Mouse (Mus musculus): ENCODE results near the gene Palld. TPM values are rescaled to one million over a fixed set of nuclear protein-coding genes. Genes with fewer than 3 reads are reported as not detected.

Gene Palld
- polyA plus RNA-seq, 1 experiment from 2014 or later = 62.3 TPM

- Histone ChIP-seq H3K9ac (ENCODE audit: low read depth, low read length) (0 out of 2 replicates have a peak overlapping the region, but pooled peaks have one; percentile 17), H3K27ac (ENCODE audit: low read depth, low read length) (peak overlapping the region; percentile 62), H3K36me3 (ENCODE audit: control insufficient read depth, insufficient read depth) (no peaks in the 10 kb centered on the region), H3K4me2 (replicated peaks; ENCODE audit: low read depth) (peak overlapping the region; percentile 38), H3K4me3 (ENCODE audit: low read depth, low read length) (no peak overlapping the region), H3K27me3 (replicated peaks; ENCODE audit: control insufficient read depth, insufficient read depth, low read length) (no peaks in the 10 kb centered on the region), H3K9me3 (ENCODE audit: control insufficient read depth) (no peaks in the 10 kb centered on the region), H3K4me1 (replicated peaks; ENCODE audit: control insufficient read depth, insufficient read depth, low read length) (no peaks in the 10 kb centered on the region)
- WGBS = 38% methylated on average over 13 of the region's 13 CpGs
- ATAC-seq = no peak
- no peak for TF ChIP-seq CTCF (IDR thresholded peaks at IDR 0.05; ENCODE audit: low read depth)
These were observed 6.1 kb upstream of the Palld start for GRCm38 (mm10) chr8:61908303-61909215.

- no peak for ATAC-seq
- WGBS = 79% methylated on average over 6 of the region's 6 CpGs
These were observed 1.3 kb downstream of the Palld start for GRCm38 (mm10) chr8:61901028-61901717.

GRCm38 (mm10) chr8:61897402-61897801 lies 5.1 kb downstream of the Palld start:
- no peak overlapping the region for H3K27ac ChIP-seq (ENCODE audit: low read depth, low read length)
- no peak for ATAC-seq
- H3K36me3 ChIP-seq (ENCODE audit: control insufficient read depth, insufficient read depth) = no peaks in the 10 kb centered on the region
- TF ChIP-seq CTCF (IDR thresholded peaks at IDR 0.05; ENCODE audit: low read depth) = no peak
- no peaks in the 10 kb centered on the region for H3K27me3 ChIP-seq (replicated peaks; ENCODE audit: control insufficient read depth, insufficient read depth, low read length)
- no peak overlapping the region for H3K9ac ChIP-seq (ENCODE audit: low read depth, low read length)
- H3K9me3 ChIP-seq (ENCODE audit: control insufficient read depth) = no peaks in the 10 kb centered on the region
- H3K4me1 ChIP-seq (replicated peaks; ENCODE audit: control insufficient read depth, insufficient read depth, low read length) = no peaks in the 10 kb centered on the region
- 71% methylated on average over 1 of the region's 1 CpGs for WGBS
- no peak overlapping the region for H3K4me2 ChIP-seq (replicated peaks; ENCODE audit: low read depth)
- H3K4me3 ChIP-seq (ENCODE audit: low read depth, low read length) = no peak overlapping the region

More at GRCm38 (mm10) chr8:61901028-61901717, 1.3 kb downstream of the Palld start:
- Histone ChIP-seq H3K9me3 (ENCODE audit: control insufficient read depth) (no peaks in the 10 kb centered on the region), H3K36me3 (ENCODE audit: control insufficient read depth, insufficient read depth) (no peaks in the 10 kb centered on the region), H3K27ac (ENCODE audit: low read depth, low read length) (no peak overlapping the region), H3K9ac (ENCODE audit: low read depth, low read length) (no peak overlapping the region), H3K4me1 (replicated peaks; ENCODE audit: control insufficient read depth, insufficient read depth, low read length) (no peaks in the 10 kb centered on the region), H3K4me3 (ENCODE audit: low read depth, low read length) (no peak overlapping the region), H3K27me3 (replicated peaks; ENCODE audit: control insufficient read depth, insufficient read depth, low read length) (no peaks in the 10 kb centered on the region), H3K4me2 (replicated peaks; ENCODE audit: low read depth) (no peak overlapping the region)
- TF ChIP-seq CTCF (IDR thresholded peaks at IDR 0.05; ENCODE audit: low read depth) = no peak

GRCm38 (mm10) chr8:61896742-61897141 lies 5.7 kb downstream of the Palld start:
- no peak for ATAC-seq
- H3K4me1 ChIP-seq (replicated peaks; ENCODE audit: control insufficient read depth, insufficient read depth, low read length) = no peaks in the 10 kb centered on the region
- TF ChIP-seq CTCF (IDR thresholded peaks at IDR 0.05; ENCODE audit: low read depth) = no peak
- no peaks in the 10 kb centered on the region for H3K36me3 ChIP-seq (ENCODE audit: control insufficient read depth, insufficient read depth)
- no peak overlapping the region for H3K4me3 ChIP-seq (ENCODE audit: low read depth, low read length)
- no peak overlapping the region for H3K4me2 ChIP-seq (replicated peaks; ENCODE audit: low read depth)
- no peaks in the 10 kb centered on the region for H3K9me3 ChIP-seq (ENCODE audit: control insufficient read depth)
- H3K27ac ChIP-seq (ENCODE audit: low read depth, low read length) = no peak overlapping the region
- H3K9ac ChIP-seq (ENCODE audit: low read depth, low read length) = no peak overlapping the region
- no peaks in the 10 kb centered on the region for H3K27me3 ChIP-seq (replicated peaks; ENCODE audit: control insufficient read depth, insufficient read depth, low read length)
- WGBS = 88% methylated on average over 1 of the region's 1 CpGs

GRCm38 (mm10) chr8:61894062-61894461 lies 8.4 kb downstream of the Palld start:
- no peaks in the 10 kb centered on the region for H3K9me3 ChIP-seq (ENCODE audit: control insufficient read depth)
- H3K36me3 ChIP-seq (ENCODE audit: control insufficient read depth, insufficient read depth) = no peaks in the 10 kb centered on the region
- ATAC-seq = no peak
- H3K4me3 ChIP-seq (ENCODE audit: low read depth, low read length) = no peak overlapping the region
- H3K9ac ChIP-seq (ENCODE audit: low read depth, low read length) = no peak overlapping the region
- no peaks in the 10 kb centered on the region for H3K4me1 ChIP-seq (replicated peaks; ENCODE audit: control insufficient read depth, insufficient read depth, low read length)
- H3K27ac ChIP-seq (ENCODE audit: low read depth, low read length) = no peak overlapping the region
- WGBS = 57% methylated on average over 2 of the region's 2 CpGs
- no peaks in the 10 kb centered on the region for H3K27me3 ChIP-seq (replicated peaks; ENCODE audit: control insufficient read depth, insufficient read depth, low read length)
- H3K4me2 ChIP-seq (replicated peaks; ENCODE audit: low read depth) = no peak overlapping the region
- peak; percentile 78 for TF ChIP-seq CTCF (IDR thresholded peaks at IDR 0.05; ENCODE audit: low read depth)

GRCm38 (mm10) chr8:61877607-61878006 lies 24.9 kb downstream of the Palld start:
- Histone ChIP-seq H3K9ac (ENCODE audit: low read depth, low read length) (no peak overlapping the region), H3K9me3 (ENCODE audit: control insufficient read depth) (no peaks in the 10 kb centered on the region), H3K4me1 (replicated peaks; ENCODE audit: control insufficient read depth, insufficient read depth, low read length) (no peaks in the 10 kb centered on the region), H3K4me2 (replicated peaks; ENCODE audit: low read depth) (no peak overlapping the region), H3K4me3 (ENCODE audit: low read depth, low read length) (no peak overlapping the region), H3K27me3 (replicated peaks; ENCODE audit: control insufficient read depth, insufficient read depth, low read length) (no peaks in the 10 kb centered on the region), H3K27ac (ENCODE audit: low read depth, low read length) (no peak overlapping the region), H3K36me3 (ENCODE audit: control insufficient read depth, insufficient read depth) (no peaks in the 10 kb centered on the region)
- ATAC-seq = no peak
- WGBS = 40% methylated on average over 7 of the region's 7 CpGs
- TF ChIP-seq CTCF (IDR thresholded peaks at IDR 0.05; ENCODE audit: low read depth) = no peak
